Mouse (Mus musculus) cerebellum, postnatal 14 days (tissue): ENCODE data around the gene Nadk.
"Not testable (repeated sequence)": the region's sequence is repeated elsewhere in the genome, so short reads cannot be mapped to it uniquely, and the experiment has no call there.

ENCODE experiments used
- DNase-seq, 2 experiments: peaks; one replicate each; pipeline ENCODE4 v3.0.0; 2021; ENCODE audit warnings: mixed read lengths in 2 of 2

The Nadk gene

DNA sequence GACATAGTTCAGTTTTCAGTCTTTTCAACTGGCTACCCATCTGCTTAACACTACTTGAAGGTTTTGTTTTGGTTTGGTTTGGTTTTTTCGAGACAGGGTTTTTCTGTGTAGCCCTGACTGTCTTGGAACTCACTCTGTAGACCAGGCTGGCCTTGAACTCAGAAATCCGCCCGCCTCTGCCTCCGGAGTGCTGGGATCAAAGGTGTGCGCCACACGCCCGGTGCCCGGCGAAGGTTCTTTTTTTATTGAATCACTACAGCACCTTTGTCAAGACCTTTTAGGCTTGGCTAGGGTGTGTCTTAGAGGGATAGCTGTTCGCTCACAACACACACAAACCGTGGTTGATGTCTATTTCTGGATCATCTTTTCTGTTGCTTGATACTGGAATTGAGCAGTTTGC lies 8.1 kb downstream of the Nadk start:
- DNase-seq: not testable (repeated sequence)

DNA sequence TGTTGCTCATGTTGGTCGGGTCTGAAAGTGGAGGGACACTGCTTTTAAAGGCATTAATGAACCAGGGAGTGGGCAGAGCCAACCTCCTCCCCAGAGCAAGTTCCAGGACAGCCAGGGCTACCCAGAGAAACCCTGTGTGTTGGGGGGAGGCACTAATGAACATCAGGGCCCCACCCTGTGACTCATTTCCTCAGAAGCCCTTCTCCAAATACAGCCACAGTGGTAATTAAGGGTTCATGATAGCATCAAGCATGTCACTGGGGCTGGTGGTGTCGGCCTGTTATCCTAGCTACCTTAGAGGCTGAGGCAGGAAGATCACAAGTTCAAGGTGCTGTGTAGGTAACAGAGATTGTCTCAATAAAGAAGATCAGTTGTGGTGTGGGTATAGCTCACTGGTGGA lies 9.3 kb downstream of the Nadk start:
- DNase-seq: no peak

DNA sequence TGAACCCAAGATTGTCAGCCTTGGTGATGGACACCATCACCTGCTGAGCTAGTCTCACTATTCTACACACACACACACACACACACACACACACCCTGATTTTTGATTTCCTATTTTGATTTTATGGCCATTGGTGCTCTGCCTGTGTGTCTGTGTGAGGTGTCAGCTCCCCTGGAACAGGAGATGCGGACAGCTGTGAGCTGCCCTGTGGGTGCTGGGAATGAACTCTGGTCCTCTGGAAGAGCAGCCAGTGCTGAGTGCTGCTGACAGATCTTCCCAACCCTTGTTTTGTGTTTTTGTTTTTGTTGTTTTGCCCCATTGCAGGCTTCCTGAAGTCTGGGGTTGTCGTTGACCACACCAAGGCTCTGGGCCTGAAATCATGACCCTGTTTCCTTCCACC lies 11.0 kb downstream of the Nadk start:
- DNase-seq: no peak

DNA sequence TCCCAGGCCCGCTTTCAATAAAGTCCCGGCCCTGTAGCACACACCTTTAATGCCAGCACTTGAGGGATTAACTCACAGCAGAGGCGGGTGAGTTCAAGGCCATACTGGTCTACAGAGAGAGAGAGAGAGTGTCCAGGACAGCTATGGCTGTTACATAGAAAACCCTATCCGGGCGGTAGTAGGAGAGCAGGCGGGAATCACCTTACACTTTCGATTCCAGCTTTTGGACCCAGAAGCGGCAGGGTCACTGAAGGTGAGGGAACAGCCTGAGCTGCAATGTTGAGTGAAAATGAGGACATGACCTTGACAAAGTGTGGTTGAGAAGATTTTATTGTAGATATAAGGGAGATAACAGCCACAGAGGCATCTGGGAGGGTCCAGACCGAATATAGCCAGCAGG lies 11.7 kb downstream of the Nadk start:
- no peak for DNase-seq

DNA sequence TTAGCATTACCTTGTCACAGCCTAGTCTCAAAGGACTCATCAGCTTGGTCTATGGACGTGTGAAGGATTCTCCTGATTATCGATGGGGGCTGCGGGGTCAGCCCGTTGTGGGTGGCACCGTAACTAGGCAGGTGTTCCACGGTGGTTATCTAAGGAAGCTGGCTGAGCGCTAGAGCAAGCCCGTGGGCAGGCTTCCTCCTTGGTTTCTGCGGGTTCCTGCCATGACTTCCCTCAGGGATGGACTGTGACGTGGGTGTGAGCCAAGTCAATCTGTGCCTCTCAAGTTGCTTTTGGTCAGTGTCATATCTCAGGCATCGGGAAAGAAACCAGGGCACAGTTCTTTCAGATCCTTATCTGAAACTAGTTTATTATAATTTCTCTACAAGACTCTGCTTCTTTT lies 12.8 kb downstream of the Nadk start:
- peak; percentile 35 to 42 for DNase-seq

DNA sequence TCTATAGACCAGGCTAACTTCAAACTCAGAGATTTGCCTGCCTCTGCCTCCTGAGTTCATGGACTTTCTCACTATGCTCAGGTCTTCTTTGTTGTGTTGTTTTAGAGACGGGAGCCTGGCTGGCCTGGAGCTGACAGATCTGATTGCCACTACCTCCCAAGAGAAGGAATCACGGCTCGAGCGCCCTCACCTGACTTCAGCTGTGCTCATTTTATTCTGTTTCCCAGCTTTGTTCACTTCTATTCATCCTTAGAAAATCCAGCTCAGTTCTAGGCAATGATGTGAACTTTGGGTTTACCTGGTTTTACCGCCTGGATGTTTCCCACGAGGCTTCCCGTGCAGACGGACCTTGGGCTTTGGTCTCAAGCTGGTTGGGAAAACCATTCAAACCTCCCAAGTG lies 13.3 kb downstream of the Nadk start:
- no peak for DNase-seq

DNA sequence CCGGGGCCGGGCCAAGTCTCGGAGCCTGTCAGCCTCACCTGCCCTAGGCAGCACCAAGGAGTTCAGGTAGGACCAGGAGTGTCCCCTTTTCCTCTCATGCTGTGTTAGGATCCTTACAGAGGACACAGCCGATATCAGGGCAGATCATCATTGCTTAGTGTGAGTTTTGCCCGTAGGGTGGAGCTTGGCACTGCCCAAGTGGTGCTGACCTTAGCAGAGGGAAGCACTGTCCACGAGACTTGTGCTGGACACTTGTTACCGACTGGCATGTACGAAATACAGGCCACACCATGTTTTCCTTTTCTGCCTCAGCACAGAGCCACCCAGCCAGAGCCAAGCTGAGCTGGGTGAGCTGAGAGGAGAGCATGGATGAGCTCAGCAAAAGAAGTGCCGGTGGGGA lies 15.0 kb downstream of the Nadk start:
- DNase-seq: no peak

DNA sequence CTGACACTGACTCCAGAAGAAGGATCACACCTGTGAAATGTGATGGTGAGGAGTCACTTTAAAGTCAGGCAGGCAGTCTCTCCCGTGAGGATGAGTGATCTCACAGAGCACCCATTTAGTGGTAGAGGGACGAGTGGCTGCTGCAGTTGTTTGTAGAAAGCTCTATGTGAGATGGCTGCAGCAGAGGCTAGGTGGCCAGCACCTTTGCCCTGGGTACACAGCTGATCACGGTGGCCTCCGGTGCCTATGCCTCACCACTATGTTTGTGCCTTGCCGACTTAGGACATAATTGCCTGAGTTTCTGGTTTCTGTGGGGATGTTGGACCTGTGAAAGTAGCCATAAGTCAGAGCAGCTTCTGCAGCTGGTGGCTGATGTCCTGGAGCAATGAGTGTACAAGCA lies 15.6 kb downstream of the Nadk start:
- no peak for DNase-seq

DNA sequence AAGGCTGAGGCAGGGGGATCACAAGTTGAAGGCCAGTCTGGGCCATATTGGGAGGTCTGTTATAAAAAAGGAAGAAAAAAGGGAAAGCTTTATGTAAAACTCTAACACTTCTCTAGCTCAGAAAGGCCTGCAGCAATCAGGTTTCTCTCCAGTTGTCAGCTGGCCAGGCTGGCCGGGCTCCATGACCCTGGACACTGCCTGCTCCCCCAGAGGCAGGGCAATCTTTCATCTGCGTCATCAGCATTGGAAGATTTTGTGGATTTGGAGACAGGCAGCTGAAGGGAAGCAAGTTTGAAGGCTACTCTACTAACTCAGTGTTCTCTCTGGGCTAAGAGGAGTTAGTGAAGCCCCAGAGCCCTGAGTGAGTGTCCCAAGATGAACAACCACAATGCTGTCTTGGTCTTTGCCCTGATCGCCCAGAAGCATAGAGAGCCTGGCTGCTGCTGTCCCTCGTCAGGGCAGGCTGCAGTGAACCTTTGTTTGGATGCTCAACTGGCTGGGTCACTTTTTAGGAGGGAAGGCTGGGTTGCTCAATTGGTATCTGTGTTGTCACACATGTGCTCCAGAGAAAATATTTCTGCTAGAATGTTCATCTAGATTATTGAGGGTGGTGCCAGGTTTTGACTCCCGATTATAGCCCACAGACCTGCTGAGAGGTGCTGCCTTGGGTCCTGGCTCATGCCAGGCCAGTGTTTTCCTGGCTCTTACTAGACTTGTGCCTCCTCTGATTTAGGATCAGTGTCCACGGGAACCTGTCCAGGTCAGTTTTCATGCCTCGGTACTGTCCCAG lies 16.4 kb downstream of the Nadk start:
- no peak for DNase-seq

DNA sequence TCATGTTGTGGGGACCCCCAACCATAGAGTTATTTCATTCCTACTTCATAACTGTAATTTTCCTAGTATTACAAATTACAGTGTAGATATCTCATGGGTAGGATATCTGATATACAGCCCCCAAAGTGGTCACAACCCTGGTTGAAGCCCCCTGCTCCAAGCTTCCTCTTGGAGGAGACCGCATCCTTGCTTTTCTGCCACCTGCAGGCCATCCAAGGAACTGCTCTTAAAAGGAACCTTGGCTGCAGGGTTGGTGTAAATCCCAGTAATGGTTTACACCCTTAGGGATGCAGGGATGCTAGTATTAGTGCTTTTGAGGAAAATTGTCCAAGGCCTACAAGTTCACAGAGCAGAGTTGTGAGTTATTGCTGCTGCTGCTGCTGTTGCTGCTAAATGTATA lies 18.2 kb downstream of the Nadk start:
- peak; percentile 80 to 86 for DNase-seq

DNA sequence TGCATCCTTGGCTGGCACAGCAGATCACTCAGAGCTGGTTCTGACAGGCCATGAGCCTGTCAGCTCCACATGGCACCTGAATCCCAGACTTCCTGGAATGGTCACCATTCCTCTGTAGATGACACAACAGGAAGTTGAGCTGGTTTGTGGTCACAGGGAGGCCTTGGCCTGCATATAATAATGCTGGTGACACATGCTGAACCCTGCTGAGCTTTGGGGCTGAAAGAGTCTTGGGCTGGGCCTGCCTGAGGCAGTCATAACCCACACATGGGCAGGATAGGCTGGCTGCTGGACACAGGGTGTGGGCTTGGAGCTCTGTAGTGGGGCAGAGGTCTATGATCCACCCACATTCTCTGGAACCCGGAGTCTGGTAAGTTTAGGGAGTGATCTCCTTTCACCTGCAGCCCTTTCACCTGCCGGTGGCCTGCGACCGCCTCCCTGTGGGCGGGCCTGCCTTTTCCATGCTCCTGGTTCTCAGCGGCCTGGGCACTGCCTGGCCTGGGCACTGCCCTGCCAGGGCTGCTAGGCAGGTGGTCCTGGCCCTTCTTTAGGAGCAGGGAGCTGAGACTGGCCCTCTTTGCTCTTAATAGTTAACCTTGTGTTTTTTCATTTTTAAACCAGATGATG lies 20.2 kb downstream of the Nadk start:
- DNase-seq: no peak

DNA sequence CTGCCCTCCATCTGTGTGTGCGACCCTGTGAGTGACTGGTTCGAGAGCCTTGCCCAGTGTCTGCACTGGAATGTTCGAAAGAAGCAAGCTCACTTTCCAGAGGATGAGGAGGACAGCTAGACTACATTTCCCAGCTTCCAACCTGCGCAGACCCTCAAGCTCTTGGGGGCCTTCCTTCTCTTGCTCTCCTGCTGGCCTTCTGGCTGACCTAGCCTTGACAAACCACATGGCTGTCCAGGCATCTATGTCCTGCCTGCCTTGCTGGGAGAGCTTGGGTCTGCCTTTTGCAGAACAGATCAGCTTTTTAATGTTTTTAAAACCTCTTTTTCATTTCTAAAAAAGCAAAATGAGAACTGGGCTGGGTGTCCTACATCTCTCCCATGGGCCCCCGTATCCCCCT lies 27.2 kb downstream of the Nadk start:
- no peak for DNase-seq

DNA sequence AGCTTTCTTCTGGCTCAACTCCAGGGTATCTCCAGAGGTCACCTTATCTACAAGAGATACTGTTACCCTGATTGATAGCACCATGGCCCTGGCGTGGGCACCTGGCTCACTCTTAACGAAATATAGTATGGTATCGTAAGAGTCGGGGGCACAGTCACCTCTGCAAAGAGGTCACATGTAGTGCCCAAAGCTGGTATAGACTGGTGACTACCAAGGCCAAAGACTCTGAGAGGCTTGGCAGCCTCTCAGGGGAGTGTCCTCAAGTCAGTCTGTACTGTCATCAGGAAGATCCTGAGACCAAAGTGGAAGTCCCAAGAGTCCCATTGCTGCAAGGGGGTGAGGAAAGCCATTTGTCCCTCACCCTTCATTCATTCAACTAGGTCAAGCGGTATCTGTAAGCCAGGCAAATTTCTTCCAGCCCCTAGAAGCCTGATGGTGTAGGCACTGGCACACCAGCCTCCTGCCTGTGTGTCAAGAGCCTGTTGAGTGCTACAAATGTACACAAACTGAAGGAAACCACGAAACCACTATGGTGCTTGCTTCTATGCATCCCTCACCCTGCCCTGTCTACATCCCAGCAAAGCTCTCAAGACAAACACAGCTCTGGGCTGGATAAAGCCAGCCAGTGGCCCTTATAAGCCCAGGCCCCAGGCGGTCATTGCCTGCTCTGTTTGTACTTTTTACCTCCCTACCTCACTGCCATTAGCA lies 29.0 kb downstream of the Nadk start:
- DNase-seq: no peak

DNA sequence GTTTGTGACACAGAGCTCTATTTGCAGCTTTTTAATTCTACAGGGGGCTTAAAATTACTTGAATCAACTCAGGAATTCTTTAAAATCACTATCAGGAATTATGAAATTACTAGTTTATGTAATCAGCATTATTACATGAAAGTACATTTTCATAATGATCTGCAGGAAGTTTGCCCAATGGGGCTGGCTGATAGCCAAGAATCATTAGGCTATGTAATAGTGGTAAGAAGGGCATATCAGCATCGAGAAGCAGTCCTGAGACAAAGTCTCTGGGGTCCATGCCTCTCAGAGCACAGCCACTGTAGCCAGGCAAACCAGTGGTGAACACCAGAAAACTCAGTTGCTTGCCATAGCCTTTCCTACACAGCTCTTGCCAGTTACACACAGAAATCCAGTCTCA lies 31.6 kb downstream of the Nadk start:
- DNase-seq: no peak

DNA sequence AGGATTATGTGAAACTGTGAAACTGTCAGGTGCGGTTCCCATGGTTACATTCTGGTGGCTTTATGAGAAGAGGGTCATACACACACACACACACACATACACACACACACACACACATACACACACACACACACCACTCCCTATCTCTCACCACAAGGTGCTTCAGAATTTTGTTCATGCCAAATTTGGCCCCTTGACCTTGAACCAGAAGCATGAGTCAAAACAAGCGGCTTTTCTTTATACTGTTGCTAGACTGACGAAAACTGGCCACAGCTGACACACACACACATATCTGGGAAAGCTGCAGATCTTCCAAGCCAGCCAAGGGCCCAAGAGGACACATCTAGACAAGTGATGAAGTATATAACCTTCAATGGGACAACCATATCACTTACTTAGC lies 33.6 kb downstream of the Nadk start:
- no peak for DNase-seq

DNA sequence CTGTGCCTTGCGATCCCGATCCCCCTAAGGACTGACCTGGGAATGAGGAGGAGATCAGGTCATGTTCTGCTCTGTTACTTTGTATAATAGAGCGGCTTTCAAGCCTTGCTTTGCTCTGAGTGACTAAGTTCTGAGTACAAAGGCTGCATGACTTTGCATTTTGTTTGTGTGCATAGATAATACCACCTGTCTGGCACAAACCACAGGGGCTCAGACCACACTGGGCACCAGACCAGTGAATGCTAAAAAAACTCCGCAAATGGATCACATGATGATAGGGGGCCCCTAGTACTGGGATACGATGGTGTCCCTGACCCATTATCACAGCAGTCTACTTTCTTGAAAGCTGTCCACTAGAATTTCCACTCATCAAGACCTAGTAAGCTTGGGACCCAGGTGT lies 34.4 kb downstream of the Nadk start:
- DNase-seq: no peak

DNA sequence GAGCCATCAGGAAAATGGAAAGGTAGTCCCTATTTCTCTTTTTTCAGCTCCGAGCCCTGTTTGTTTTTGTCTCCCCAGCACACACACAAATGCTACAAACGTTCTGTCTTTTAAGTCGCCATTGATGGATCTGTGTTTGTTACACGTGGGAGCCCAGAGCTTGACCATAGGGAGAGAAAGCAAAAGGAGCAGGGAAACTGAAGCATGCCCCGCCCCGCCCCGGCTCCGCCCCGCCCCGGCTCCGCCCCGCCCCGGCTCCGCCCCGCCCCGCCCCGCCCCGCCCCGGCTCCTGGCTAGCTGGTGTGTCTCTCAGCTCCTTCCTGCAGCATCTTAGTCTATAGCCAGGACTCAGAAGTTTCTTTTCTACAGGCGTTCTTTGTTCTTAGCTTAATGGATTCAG lies 36.4 kb downstream of the Nadk start:
- DNase-seq: no peak

DNA sequence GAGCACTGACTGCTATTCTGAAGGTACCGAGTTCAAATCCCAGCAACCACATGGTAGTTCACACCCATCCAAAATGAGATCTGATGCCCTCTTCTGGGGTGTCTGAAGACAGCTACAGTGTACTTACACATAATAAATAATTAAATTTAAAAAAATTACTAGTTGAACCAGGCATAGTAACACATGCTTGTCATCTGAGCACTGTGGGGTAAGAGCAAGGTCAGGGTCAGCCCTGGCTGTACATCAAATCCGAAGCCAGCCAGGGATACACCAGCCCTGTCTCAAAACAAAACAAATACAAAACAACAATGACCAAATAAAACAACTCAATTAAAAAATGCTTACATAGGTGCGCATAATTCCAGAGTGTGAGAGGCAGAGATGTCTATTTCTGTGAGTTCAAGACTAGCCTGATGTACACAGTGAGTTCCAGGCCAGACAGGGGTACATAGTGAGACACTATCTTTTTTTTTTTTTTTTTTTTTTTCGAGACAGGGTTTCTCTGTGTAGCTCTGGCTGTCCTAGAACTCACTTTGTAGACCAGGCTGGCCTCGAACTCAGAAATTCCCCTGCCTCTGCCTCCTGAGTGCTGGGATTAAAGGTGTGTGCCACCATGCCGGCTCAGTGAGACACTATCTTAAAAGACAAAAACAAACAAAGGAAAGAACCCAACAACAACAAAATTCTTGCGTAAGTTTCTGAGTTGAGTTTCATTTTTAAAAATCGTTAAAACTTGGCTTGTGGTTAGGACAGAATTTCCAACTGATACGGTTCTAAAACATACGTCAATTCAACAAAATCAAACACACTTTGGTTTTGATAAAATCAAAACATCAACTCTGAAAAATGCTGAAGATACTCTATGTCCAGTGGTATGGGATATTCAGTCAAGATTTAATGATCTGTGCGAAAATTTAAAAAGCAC lies 38.0 kb downstream of the Nadk start:
- no peak for DNase-seq

DNA sequence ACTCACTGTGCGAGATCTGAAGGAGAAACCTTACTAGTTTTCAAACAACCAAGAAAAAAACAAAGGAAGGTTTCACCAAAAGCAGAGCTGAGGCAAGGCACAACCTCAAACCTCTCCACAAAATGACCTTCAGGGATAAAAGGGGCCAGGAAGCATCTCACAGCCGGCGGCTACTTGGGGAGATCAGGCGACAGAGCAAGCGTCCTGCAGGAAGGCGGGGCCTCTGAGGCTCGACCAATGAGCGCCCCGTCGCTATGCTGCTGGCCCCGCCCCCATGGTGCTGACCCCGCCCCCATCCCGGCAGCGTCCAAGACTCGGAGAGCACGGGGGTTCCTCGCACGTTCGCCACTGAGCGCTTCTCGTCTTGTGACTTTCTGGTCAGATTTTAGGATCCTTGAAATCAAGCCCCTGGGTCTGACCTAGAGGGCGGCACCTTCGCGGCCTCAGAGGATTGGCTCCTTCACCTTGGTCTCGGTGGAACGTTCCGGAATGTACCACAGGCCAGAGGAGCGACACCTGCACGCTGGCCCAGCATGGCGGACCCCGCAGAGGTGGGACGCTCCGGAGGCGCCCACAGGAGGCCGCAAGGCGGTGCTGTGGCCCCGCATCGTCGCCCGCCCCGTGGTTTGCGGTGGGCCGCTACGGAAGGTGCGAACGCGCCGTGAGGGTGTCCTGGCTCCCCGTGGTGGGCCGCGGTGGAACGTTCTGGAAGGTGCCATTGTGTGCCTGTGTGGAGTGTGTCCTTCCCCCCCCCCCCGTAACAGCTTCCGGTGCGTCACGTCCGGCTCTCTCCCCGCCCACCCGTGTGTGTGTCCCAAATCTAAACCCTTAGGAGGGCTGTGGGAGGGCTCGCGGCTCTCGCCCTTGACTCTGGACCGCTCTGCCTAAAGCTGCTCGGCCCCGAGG lies 39.2 kb downstream of the Nadk start, which contains the start of gene Slc35e2:
TSS of gene Slc35e2 (plus strand) at position 326 of the 906 bp plus-strand sequence.
- DNase-seq: peak; percentile 98 to 99

DNA sequence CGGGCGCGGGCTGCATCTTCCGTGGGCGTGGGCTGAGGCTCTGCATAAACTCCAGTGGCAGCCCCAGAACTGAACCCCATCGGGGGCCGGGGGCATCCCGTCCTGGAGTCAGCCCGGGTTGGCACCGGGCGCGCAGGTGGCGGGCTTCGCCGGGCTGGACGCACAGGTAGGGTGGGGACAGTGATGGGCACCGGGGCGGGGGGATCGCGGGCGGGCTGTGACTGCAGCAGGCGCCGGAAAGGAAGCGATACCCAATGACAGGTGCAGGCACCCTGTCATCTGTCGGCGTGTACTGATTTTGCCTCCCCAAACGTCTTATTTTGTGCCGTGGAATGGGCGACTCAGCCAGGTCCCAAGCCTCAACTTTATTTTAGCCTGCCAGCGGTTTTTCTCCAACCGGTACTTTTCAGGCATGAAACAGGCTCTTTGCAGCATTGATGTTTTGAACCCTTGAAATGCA lies 39.8 kb downstream of the Nadk start:
- DNase-seq: no peak

DNA sequence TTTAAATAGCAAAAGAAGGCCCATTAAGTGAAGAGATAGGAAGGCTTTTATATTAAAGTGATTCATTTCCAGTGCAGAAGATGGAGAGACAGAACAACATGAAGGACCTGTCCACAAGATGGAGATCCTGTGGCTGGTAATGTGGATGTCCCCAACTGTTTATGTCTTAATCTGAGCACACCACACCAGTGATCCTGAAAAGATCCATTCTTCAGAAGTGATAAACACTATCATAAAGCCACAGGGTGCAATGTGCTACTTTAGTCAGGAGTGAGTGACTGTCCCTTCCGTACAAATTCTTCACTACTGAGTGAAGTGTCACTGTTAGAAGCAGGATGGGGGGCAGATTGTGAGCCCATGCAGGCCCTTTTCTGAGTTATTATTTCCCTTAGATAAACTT lies 40.6 kb downstream of the Nadk start:
- DNase-seq: no peak

DNA sequence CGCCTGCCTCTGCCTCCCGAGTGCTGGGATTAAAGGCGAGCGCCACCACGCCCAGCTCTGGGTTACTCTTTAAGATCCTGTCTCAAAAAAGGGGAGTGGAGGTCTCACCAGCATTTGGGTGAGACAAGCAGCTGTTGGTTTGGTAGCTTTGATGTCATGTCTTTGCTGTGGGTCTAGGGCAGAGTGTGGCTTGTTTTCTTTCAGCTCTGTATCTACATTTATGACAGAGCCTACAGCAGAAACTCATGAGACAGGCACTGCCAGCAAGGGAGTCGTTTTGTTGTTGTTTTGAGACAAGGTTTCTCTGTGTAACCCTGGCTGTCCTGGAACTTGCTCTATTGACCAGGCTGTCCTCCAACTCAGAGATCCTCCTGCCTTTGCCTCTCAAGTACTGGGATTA lies 41.6 kb downstream of the Nadk start:
- DNase-seq: no peak
